Mouse (Mus musculus) forebrain, postnatal 0 days (tissue): Measurements from ENCODE around the gene Cd300a. TPM values are rescaled to one million over a fixed set of nuclear protein-coding genes. Genes with fewer than 3 reads are reported as not detected.

Experiments
- ATAC-seq: fragments of 200-750 bp; cut with Nextera tagmentation; 2 replicates; pipeline ENCODE4 v1.8.0; 2017; ENCODE audit warnings: mild to moderate bottlenecking, moderate library complexity
- DNase-seq: peaks from one replicate; pipeline ENCODE4 v3.0.0-alpha.2; 2015
- H3K27ac ChIP-seq: fragments of 300-500 bp; sonication (generic); 2 replicates; pipeline ENCODE4 v1.5.1; 2014; ENCODE audit warnings: low read depth, mild to moderate bottlenecking, antibody characterized with exemption, low read length, moderate library complexity, mixed read lengths
- H3K27me3 ChIP-seq: fragments of 300-500 bp; sonication (generic); 2 replicates; pipeline ENCODE4 v1.6.1; 2014; ENCODE audit warnings: mild to moderate bottlenecking, low read length, mixed read lengths; ENCODE audit not compliant: insufficient read depth
- H3K36me3 ChIP-seq: fragments of 300-500 bp; sonication (generic); 2 replicates; pipeline ENCODE4 v1.6.1; 2014; ENCODE audit warnings: mild to moderate bottlenecking, moderate library complexity; ENCODE audit not compliant: insufficient read depth
- H3K4me1 ChIP-seq: fragments of 300-500 bp; sonication (generic); 2 replicates; pipeline ENCODE4 v1.6.1; 2014; ENCODE audit warnings: antibody characterized with exemption; ENCODE audit not compliant: insufficient read depth
- H3K4me2 ChIP-seq: fragments of 300-500 bp; sonication (generic); 2 replicates; pipeline ENCODE4 v1.6.1; 2014; ENCODE audit warnings: low read depth, mild to moderate bottlenecking, moderate library complexity
- H3K4me3 ChIP-seq: fragments of 300-500 bp; sonication (generic); 2 replicates; pipeline ENCODE4 v1.5.1; 2014; ENCODE audit warnings: low read depth, low read length, mixed read lengths
- H3K9ac ChIP-seq: fragments of 300-500 bp; sonication (generic); 2 replicates; pipeline ENCODE4 v1.6.1; 2014; ENCODE audit warnings: mild to moderate bottlenecking
- H3K9me3 ChIP-seq: fragments of 300-500 bp; sonication (generic); 2 replicates; pipeline ENCODE4 v1.6.1; 2016; ENCODE audit warnings: low read length
- CTCF ChIP-seq: sonication (generic); IDR thresholded peaks from 2 replicates; pipeline ENCODE4 v1.5.1; 2016; ENCODE audit warnings: antibody characterized with exemption, control low read depth, low read depth
- WGBS: fragments of 180-500 bp; shearing (Covaris S2); extraction: QIAGEN DNeasy Blood & Tissue Kit; methylation state at CpG from one replicate; pipeline ENCODE4 v1.1.7; 2014; 5-methylcytosine and 5-hydroxymethylcytosine counted together
- polyA plus RNA-seq: library from polyadenylated mRNA; unstranded; fragments of >200 nt; fragmentation: Nextera tagmentation; extraction: Ambion mirVana; gene quantifications from 2 replicates; pipeline ENCODE4 v1.2.1, GENCODE M21; 2015
- total RNA-seq: library from RNA; depleted of rRNA; stranded (reverse); fragments of >200 nt; gene quantifications from 2 replicates; pipeline ENCODE4 v1.2.3, GENCODE M21; 2014; rRNA removed

Cd300a gene
- 0.86 and 1.0 TPM in 2 replicates for total RNA-seq
- polyA plus RNA-seq, result 1.1 and 1.4 TPM in 2 replicates

GRCm38 (mm10) chr11:114889991-114890518, at the start of gene Cd300a:
Gene Cd300a, plus strand, starts transcription at chr11:114890041.
- Histone ChIP-seq H3K27ac (no peak within 1 kb of the TSS), H3K36me3 (no peaks in the 10 kb centered on the region), H3K27me3 (no peaks in the 10 kb centered on the region), H3K4me2 (no peak within 1 kb of the TSS), H3K4me3 (no peak within 1 kb of the TSS), H3K9ac (no peak within 1 kb of the TSS), H3K9me3 (no peaks in the 10 kb centered on the region), H3K4me1 (no peaks in the 10 kb centered on the region)
- ATAC-seq, result no peak
- no peak for TF ChIP-seq CTCF
- WGBS, result 59% methylated on average over 18 of the region's 18 CpGs
- no peak for DNase-seq

- Histone ChIP-seq H3K4me2 (no peak overlapping the region), H3K27me3 (peaks cover 1% of the 10 kb centered on the region; the same call in 1 of the 2 replicates), H3K9me3 (no peaks in the 10 kb centered on the region), H3K9ac (no peak overlapping the region), H3K27ac (no peak overlapping the region), H3K36me3 (no peaks in the 10 kb centered on the region), H3K4me1 (no peaks in the 10 kb centered on the region), H3K4me3 (no peak overlapping the region)
- WGBS, result 11% methylated on average over 8 of the region's 8 CpGs
- DNase-seq (no peak), ATAC-seq (peak; percentile 12; the same call in 1 of the 2 replicates)
- TF ChIP-seq CTCF, result no peak
Measured at GRCm38 (mm10) chr11:114843818-114844463, 45.9 kb upstream of the Cd300a start.

- WGBS, result 69% methylated on average over 7 of the region's 7 CpGs
- TF ChIP-seq CTCF, result no peak
- Histone ChIP-seq H3K27me3 (peaks cover 8% of the 10 kb centered on the region), H3K36me3 (no peaks in the 10 kb centered on the region), H3K4me3 (no peak overlapping the region), H3K27ac (no peak overlapping the region), H3K4me1 (no peaks in the 10 kb centered on the region), H3K9ac (no peak overlapping the region), H3K9me3 (no peaks in the 10 kb centered on the region), H3K4me2 (no peak overlapping the region)
- ATAC-seq, result no peak
- no peak for DNase-seq
Measured at GRCm38 (mm10) chr11:114844464-114845220, 45.2 kb upstream of the Cd300a start.

GRCm38 (mm10) chr11:114846336-114846735, 43.5 kb upstream of the Cd300a start:
- H3K4me2 ChIP-seq, result no peak overlapping the region
- H3K36me3 ChIP-seq, result no peaks in the 10 kb centered on the region
- no peak overlapping the region for H3K4me3 ChIP-seq
- no peak overlapping the region for H3K27ac ChIP-seq
- no peak for DNase-seq
- H3K9ac ChIP-seq, result no peak overlapping the region
- no peak for ATAC-seq
- no peaks in the 10 kb centered on the region for H3K9me3 ChIP-seq
- no peak for TF ChIP-seq CTCF
- WGBS, result 85% methylated on average over 4 of the region's 4 CpGs
- H3K4me1 ChIP-seq, result no peaks in the 10 kb centered on the region
- peaks cover 14% of the 10 kb centered on the region for H3K27me3 ChIP-seq

GRCm38 (mm10) chr11:114847008-114847407, 42.8 kb upstream of the Cd300a start:
- Histone ChIP-seq H3K9me3 (no peaks in the 10 kb centered on the region), H3K27me3 (peaks cover 18% of the 10 kb centered on the region), H3K27ac (no peak overlapping the region), H3K4me1 (no peaks in the 10 kb centered on the region), H3K4me3 (no peak overlapping the region), H3K9ac (no peak overlapping the region), H3K36me3 (no peaks in the 10 kb centered on the region), H3K4me2 (no peak overlapping the region)
- DNase-seq (no peak), ATAC-seq (no peak)
- WGBS, result 83% methylated on average over 5 of the region's 5 CpGs
- TF ChIP-seq CTCF, result no peak

- no peak for ATAC-seq
- 5% methylated on average over 2 of the region's 2 CpGs for WGBS
- no peak for TF ChIP-seq CTCF
Measured at GRCm38 (mm10) chr11:114849572-114849971, 40.3 kb upstream of the Cd300a start.

GRCm38 (mm10) chr11:114850066-114850451, 39.8 kb upstream of the Cd300a start:
- H3K9ac ChIP-seq, result no peak overlapping the region
- H3K27ac ChIP-seq, result no peak overlapping the region
- H3K9me3 ChIP-seq, result no peaks in the 10 kb centered on the region
- no peak for TF ChIP-seq CTCF
- peaks cover 35% of the 10 kb centered on the region for H3K27me3 ChIP-seq
- 21% methylated on average over 5 of the region's 5 CpGs for WGBS
- no peak overlapping the region for H3K4me3 ChIP-seq
- H3K4me2 ChIP-seq, result peak overlapping the region; percentile 97; the same call in 1 of the 2 replicates
- DNase-seq (no peak), ATAC-seq (no peak)
- no peaks in the 10 kb centered on the region for H3K4me1 ChIP-seq
- no peaks in the 10 kb centered on the region for H3K36me3 ChIP-seq

More at GRCm38 (mm10) chr11:114849572-114849971, 40.3 kb upstream of the Cd300a start:
- H3K9me3 ChIP-seq, result no peaks in the 10 kb centered on the region
- H3K36me3 ChIP-seq, result no peaks in the 10 kb centered on the region
- no peak overlapping the region for H3K4me3 ChIP-seq
- H3K27ac ChIP-seq, result no peak overlapping the region
- no peaks in the 10 kb centered on the region for H3K4me1 ChIP-seq
- H3K27me3 ChIP-seq, result peaks cover 35% of the 10 kb centered on the region
- no peak for DNase-seq
- H3K4me2 ChIP-seq, result no peak overlapping the region
- no peak overlapping the region for H3K9ac ChIP-seq
